ENCODE assay signal across 7 mouse cellular contexts in genomic region chr6:142387755-142388271, GRCm38 (mm10). TPM values are rescaled to one million over a fixed set of nuclear protein-coding genes. Genes with fewer than 3 reads are reported as not detected.
DNase-seq lines count a peak whose midpoint lies in the region; ATAC-seq and TF ChIP-seq lines count a peak whose summit lies in the region.

No protein-coding gene starts in this region.

- H3K9me3 ChIP-seq in lung, embryonic 14.5 days (ENCODE audit: low read depth, low read length), result no peaks in the 10 kb centered on the region
- no peaks in the 10 kb centered on the region for H3K9me3 ChIP-seq in intestine, embryonic 16.5 days (ENCODE audit: control insufficient read depth, low read length)

- no peak for ATAC-seq in lung, embryonic 14.5 days (ENCODE audit: insufficient read depth)
- no peak for ATAC-seq in intestine, embryonic 16.5 days

- H3K36me3 ChIP-seq in lung, embryonic 14.5 days (ENCODE audit: insufficient read depth), result 0 out of 2 replicates have a peak, but pooled peaks cover under 1% of the 10 kb centered on the region
- no peaks in the 10 kb centered on the region for H3K36me3 ChIP-seq in intestine, embryonic 16.5 days (ENCODE audit: control insufficient read depth, insufficient read depth, low read length)

- no peak for TF ChIP-seq CTCF in lung, embryonic 14.5 days (IDR thresholded peaks at IDR 0.05; ENCODE audit: low read depth)
- no peak for TF ChIP-seq CTCF in cortical plate, adult 2 months (IDR thresholded peaks at IDR 0.05; ENCODE audit: extremely low read depth, insufficient read depth, low read length)
- no peak for TF ChIP-seq CTCF in olfactory bulb, adult 2 months (IDR thresholded peaks at IDR 0.05; ENCODE audit: insufficient read depth, low read depth, low read length)

- no peaks in the 10 kb centered on the region for H3K27me3 ChIP-seq in lung, embryonic 14.5 days (ENCODE audit: insufficient read depth, low read length)
- no peaks in the 10 kb centered on the region for H3K27me3 ChIP-seq in intestine, embryonic 16.5 days (replicated peaks; ENCODE audit: control insufficient read depth, insufficient read depth, low read length)

- no peaks in the 10 kb centered on the region for H3K4me1 ChIP-seq in lung, embryonic 14.5 days (ENCODE audit: insufficient read depth)
- H3K4me1 ChIP-seq in cortical plate, adult 2 months (ENCODE audit: control insufficient read depth, insufficient read depth, low read length), result peaks cover 1% of the 10 kb centered on the region; the same call in 1 of the 2 replicates
- H3K4me1 ChIP-seq in intestine, embryonic 16.5 days (ENCODE audit: control insufficient read depth, insufficient read depth, low read length), result peaks cover 7% of the 10 kb centered on the region
- H3K4me1 ChIP-seq in olfactory bulb, adult 2 months (ENCODE audit: control insufficient read depth, insufficient read depth, low read length), result peaks cover 2% of the 10 kb centered on the region; the same call in 1 of the 2 replicates

- TF ChIP-seq POLR2A in cortical plate, adult 2 months (IDR thresholded peaks at IDR 0.05; ENCODE audit: extremely low read depth, insufficient read depth, low read length), result no peak
- no peak for TF ChIP-seq POLR2A in olfactory bulb, adult 2 months (IDR thresholded peaks at IDR 0.05; ENCODE audit: insufficient read depth, low read depth, low read length)

- no peak overlapping the region for H3K27ac ChIP-seq in lung, embryonic 14.5 days (ENCODE audit: low read depth)
- H3K27ac ChIP-seq in cortical plate, adult 2 months (ENCODE audit: insufficient read depth, low read length), result no peak overlapping the region
- no peak overlapping the region for H3K27ac ChIP-seq in intestine, embryonic 16.5 days (ENCODE audit: low read length)
- no peak overlapping the region for H3K27ac ChIP-seq in olfactory bulb, adult 2 months (ENCODE audit: insufficient read depth, low read depth, low read length)

- peak overlapping the region; percentile 95 for H3K9ac ChIP-seq in lung, embryonic 14.5 days
- H3K9ac ChIP-seq in intestine, embryonic 16.5 days (ENCODE audit: low read depth, low read length), result peak overlapping the region; percentile 88

- WGBS in lung, embryonic 14.5 days, result 12% methylated on average over 8 of the region's 8 CpGs
- 19% methylated on average over 8 of the region's 8 CpGs for WGBS in intestine, embryonic 16.5 days
- WGBS in olfactory bulb, adult 2 months, result 14% methylated on average over 8 of the region's 8 CpGs

- peak; percentile 24 for DNase-seq in lung, embryonic 14.5 days
- no peak for DNase-seq in lung, postnatal 14 days
- DNase-seq in cerebellum, adult 18-20 months, result no peak
- no peak for DNase-seq in retina, postnatal 1 day

- peak overlapping the region; percentile 63 for H3K4me2 ChIP-seq in lung, embryonic 14.5 days
- peak overlapping the region; percentile 76 for H3K4me2 ChIP-seq in intestine, embryonic 16.5 days (ENCODE audit: low read depth, low read length)

- peak overlapping the region; percentile 99 for H3K4me3 ChIP-seq in lung, embryonic 14.5 days (ENCODE audit: low read depth, low read length)
- H3K4me3 ChIP-seq in cortical plate, adult 2 months (ENCODE audit: insufficient read depth, low read length), result peak overlapping the region; percentile 89
- H3K4me3 ChIP-seq in intestine, embryonic 16.5 days (ENCODE audit: low read length), result peak overlapping the region; percentile 84
- H3K4me3 ChIP-seq in olfactory bulb, adult 2 months (ENCODE audit: insufficient read depth, low read depth, low read length), result peak overlapping the region; percentile 91

RNA-seq across cellular contexts. Expression of gene Golt1b, which starts 0.8 kb away (rescaled TPM):
- 107 and 113 TPM in 2 replicates for polyA plus RNA-seq in lung, embryonic 14.5 days (2014; fragmentation: Nextera tagmentation; extraction: Ambion mirVana)
- polyA plus RNA-seq in cortical plate, adult 2 months (2012; rRNA removed), result 25.3 and 25.5 TPM in 2 replicates
- 55.9 and 59.3 TPM in 2 replicates for polyA plus RNA-seq in intestine, embryonic 16.5 days (2015; fragmentation: Nextera tagmentation; extraction: Ambion mirVana)
- not detected in 2 replicates for polyA plus RNA-seq in olfactory bulb, adult 2 months (2012; ENCODE audit: insufficient read depth, insufficient read length, low replicate concordance, missing spikeins)

RNA-seq across cellular contexts. Expression of gene Recql, which starts 0.9 kb away (rescaled TPM):
- polyA plus RNA-seq in lung, embryonic 14.5 days (2014; fragmentation: Nextera tagmentation; extraction: Ambion mirVana), result 29.9 and 33.0 TPM in 2 replicates
- polyA plus RNA-seq in cortical plate, adult 2 months (2012; rRNA removed), result 13.0 and 15.3 TPM in 2 replicates
- polyA plus RNA-seq in intestine, embryonic 16.5 days (2015; fragmentation: Nextera tagmentation; extraction: Ambion mirVana), result 16.6 and 18.0 TPM in 2 replicates
- not detected in 2 replicates for polyA plus RNA-seq in olfactory bulb, adult 2 months (2012; ENCODE audit: insufficient read depth, insufficient read length, low replicate concordance, missing spikeins)

RNA-seq across cellular contexts. Expression of gene Spx, which starts 25.4 kb away (rescaled TPM):
- 1.5 and 1.6 TPM in 2 replicates for polyA plus RNA-seq in lung, embryonic 14.5 days (2014; fragmentation: Nextera tagmentation; extraction: Ambion mirVana)
- polyA plus RNA-seq in cortical plate, adult 2 months (2012; rRNA removed), result 9.1 and 9.5 TPM in 2 replicates
- polyA plus RNA-seq in intestine, embryonic 16.5 days (2015; fragmentation: Nextera tagmentation; extraction: Ambion mirVana), result 0.18 and 0.40 TPM in 2 replicates
- polyA plus RNA-seq in olfactory bulb, adult 2 months (2012; ENCODE audit: insufficient read depth, insufficient read length, low replicate concordance, missing spikeins), result not detected in 2 replicates

RNA-seq across cellular contexts. Expression of gene Pyroxd1, which starts 42.4 kb away (rescaled TPM):
- 17.7 and 21.2 TPM in 2 replicates for polyA plus RNA-seq in lung, embryonic 14.5 days (2014; fragmentation: Nextera tagmentation; extraction: Ambion mirVana)
- 12.0 and 13.0 TPM in 2 replicates for polyA plus RNA-seq in cortical plate, adult 2 months (2012; rRNA removed)
- polyA plus RNA-seq in intestine, embryonic 16.5 days (2015; fragmentation: Nextera tagmentation; extraction: Ambion mirVana), result 13.2 and 13.4 TPM in 2 replicates
- not detected in 2 replicates for polyA plus RNA-seq in olfactory bulb, adult 2 months (2012; ENCODE audit: insufficient read depth, insufficient read length, low replicate concordance, missing spikeins)

Comparison
In these comparisons a context has a peak if more than half of its experiments do, and no peak if none do; other contexts are left out.
1. RNA of gene Golt1b, which starts 0.8 kb away (polyA plus RNA-seq): 107 to 113 TPM in lung, embryonic 14.5 days, 55.9 to 59.3 TPM in intestine, embryonic 16.5 days and 25.3 to 25.5 TPM in cortical plate, adult 2 months; not detected in olfactory bulb, adult 2 months; every median in the first group is over 10 times any median in the second.
2. RNA of gene Recql, which starts 0.9 kb away (polyA plus RNA-seq): 29.9 to 33.0 TPM in lung, embryonic 14.5 days, 16.6 to 18.0 TPM in intestine, embryonic 16.5 days and 13.0 to 15.3 TPM in cortical plate, adult 2 months; not detected in olfactory bulb, adult 2 months; every median in the first group is over 10 times any median in the second.
3. Peak in every context shown above with its lines, with median percentiles within 50 percentile points of each other: H3K4me3 ChIP-seq.